Mouse (Mus musculus) C2C12 (cell line): ENCODE data around the gene Psma5. TPM values are rescaled to one million over a fixed set of nuclear protein-coding genes. Genes with fewer than 3 reads are reported as not detected.
"Not testable (repeated sequence)": the region's sequence is repeated elsewhere in the genome, so short reads cannot be mapped to it uniquely, and the experiment has no call there.

ENCODE experiments used
- H3K27me3 ChIP-seq: one replicate; pipeline ENCODE4 v1.6.1; 2011; ENCODE audit not compliant: control insufficient read depth, insufficient read depth, insufficient read length
- H3K36me3 ChIP-seq: one replicate; pipeline ENCODE4 v1.6.1; 2011; ENCODE audit not compliant: control insufficient read depth, insufficient read depth
- H3K4me3 ChIP-seq: one replicate; pipeline ENCODE4 v1.5.1; 2011; ENCODE audit warnings: mild to moderate bottlenecking, control low read depth; ENCODE audit not compliant: poor library complexity, insufficient read depth, severe bottlenecking
- H3K79me2 ChIP-seq: one replicate; pipeline ENCODE4 v1.6.1; 2011; ENCODE audit not compliant: control insufficient read depth, insufficient read depth
- H3K79me3 ChIP-seq: one replicate; pipeline ENCODE4 v1.6.1; 2011; ENCODE audit warnings: low read depth, control low read depth
- H3ac ChIP-seq: one replicate; pipeline ENCODE3; 2011; ENCODE audit warnings: low read depth; ENCODE audit not compliant: control insufficient read depth, insufficient read length
- CEBPB ChIP-seq: IDR thresholded peaks from one replicate; pipeline ENCODE4 v1.6.1; 2011; ENCODE audit warnings: low read depth, mild to moderate bottlenecking, control low read depth, moderate library complexity
- CTCF ChIP-seq: IDR thresholded peaks from one replicate; pipeline ENCODE4 v1.5.1; 2011; ENCODE audit not compliant: control insufficient read depth, insufficient read depth, insufficient read length
- FOSL1 ChIP-seq: IDR thresholded peaks from one replicate; pipeline ENCODE4 v1.8.0; 2011; ENCODE audit warnings: mild to moderate bottlenecking, low read length; ENCODE audit not compliant: poor library complexity, insufficient read depth, severe bottlenecking
- MAX ChIP-seq: IDR thresholded peaks from one replicate; pipeline ENCODE4 v1.6.1; 2011; ENCODE audit warnings: mild to moderate bottlenecking, control low read depth
- MYOD1 ChIP-seq: IDR thresholded peaks from one replicate; pipeline ENCODE4 v1.6.1; 2011; ENCODE audit warnings: low read depth; ENCODE audit not compliant: control insufficient read depth, insufficient read length
- MYOG ChIP-seq: IDR thresholded peaks from one replicate; pipeline ENCODE4 v1.6.1; 2011; ENCODE audit not compliant: control insufficient read depth, insufficient read length; ENCODE audit errors: extremely low read depth
- USF1 ChIP-seq: IDR thresholded peaks from one replicate; pipeline ENCODE4 v1.6.1; 2011; ENCODE audit warnings: low read depth, mild to moderate bottlenecking, control low read depth, moderate library complexity
- polyA plus RNA-seq: library from polyadenylated mRNA; unstranded; fragments of >200 nt; fragmentation: generic; extraction: Trizol; gene quantifications from one replicate; pipeline ENCODE4 v1.2.1, GENCODE M21; 2012; ENCODE audit warnings: missing spikeins

Psma5 gene
- polyA plus RNA-seq, 1 experiment = 289 TPM

DNA sequence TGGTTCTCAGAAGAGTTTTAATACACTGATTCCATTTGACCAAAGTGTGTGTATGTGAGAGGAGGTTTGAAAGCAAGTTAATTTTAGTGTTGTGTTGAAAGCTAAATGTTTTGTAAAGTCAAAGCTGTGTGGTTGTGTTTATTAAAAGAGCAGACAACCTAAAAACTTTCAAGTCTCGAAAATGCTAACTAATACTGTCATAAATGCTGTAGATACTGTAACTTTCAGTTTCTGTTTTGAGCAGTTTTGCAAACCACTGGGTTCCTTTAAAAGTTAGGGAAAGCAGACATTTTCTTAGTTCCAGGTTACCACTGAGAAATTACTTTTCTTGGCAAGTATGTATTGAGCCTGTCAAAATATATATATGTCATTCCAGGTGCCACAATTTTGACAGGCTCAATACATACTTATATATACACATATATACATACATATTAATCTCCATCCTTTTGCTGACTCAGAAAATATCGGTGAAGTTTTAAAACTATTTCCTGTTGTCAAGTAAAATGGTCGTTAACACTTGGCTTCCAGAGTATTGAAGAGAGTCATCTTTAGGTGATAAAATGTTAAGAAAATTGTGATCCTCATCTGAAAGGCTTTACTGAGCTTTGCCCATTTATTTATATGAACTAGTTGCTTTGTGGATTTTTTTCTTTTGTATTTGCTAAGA lies 1.2 kb downstream of the Psma5 start:
- peaks cover 77% of the 10 kb centered on the region for H3K79me2 ChIP-seq
- no peaks in the 10 kb centered on the region for H3K27me3 ChIP-seq
- TF ChIP-seq MAX (no peak), MYOD1 (no peak), FOSL1 (no peak), USF1 (no peak), MYOG (no peak), CEBPB (no peak), CTCF (no peak)
- peak overlapping the region; percentile 78 for H3K4me3 ChIP-seq
- peak overlapping the region; percentile 98 for H3ac ChIP-seq
- peaks cover 18% of the 10 kb centered on the region for H3K36me3 ChIP-seq
- H3K79me3 ChIP-seq = peaks cover 55% of the 10 kb centered on the region

DNA sequence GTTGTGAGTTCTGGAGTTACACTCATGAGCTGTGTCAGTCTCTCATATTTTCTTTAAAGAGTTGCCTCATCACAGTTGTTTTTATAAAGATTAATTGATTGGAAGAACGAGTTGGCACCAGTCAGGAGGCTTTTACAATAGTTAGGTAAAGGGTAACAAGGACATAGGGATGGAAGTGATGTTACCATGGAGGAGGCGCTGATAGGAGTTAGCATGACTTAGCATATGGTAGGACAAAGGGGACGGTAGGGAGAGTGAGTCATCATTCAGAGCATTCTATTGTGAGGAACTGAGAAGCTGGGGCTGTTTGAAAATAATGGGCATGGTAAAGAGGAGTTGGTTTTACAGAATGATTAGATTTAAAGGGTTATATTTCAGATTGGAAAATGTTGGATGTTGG lies 2.6 kb downstream of the Psma5 start:
- Histone ChIP-seq H3K79me2 (peaks cover 88% of the 10 kb centered on the region), H3K27me3 (no peaks in the 10 kb centered on the region), H3K36me3 (peaks cover 27% of the 10 kb centered on the region), H3ac (no peak overlapping the region), H3K4me3 (no peak overlapping the region), H3K79me3 (peaks cover 60% of the 10 kb centered on the region)
- TF ChIP-seq MYOD1 (no peak), MAX (no peak), USF1 (no peak), CTCF (no peak), FOSL1 (no peak), MYOG (no peak), CEBPB (no peak)

DNA sequence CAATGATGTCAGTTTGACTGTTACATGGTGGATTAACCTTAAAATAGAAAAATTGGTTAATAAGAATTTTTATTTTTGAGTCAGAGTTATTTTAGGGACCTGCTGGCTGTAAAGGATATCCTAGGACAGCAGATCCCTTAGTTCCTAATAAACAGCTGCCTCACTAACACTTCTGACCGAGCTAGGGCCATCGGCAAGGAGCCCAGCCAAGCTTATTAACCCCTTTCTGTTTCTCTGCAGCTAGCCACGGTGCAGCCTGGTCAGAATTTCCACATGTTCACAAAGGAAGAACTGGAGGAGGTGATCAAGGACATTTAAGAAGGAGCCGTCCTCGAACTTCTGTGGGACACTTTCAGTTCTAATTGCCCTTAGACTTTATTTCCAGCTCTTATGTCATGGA lies 22.8 kb downstream of the Psma5 start:
- H3K4me3 ChIP-seq, H3K27me3 ChIP-seq, H3K79me2 ChIP-seq, H3K79me3 ChIP-seq, H3ac ChIP-seq: not testable (repeated sequence)
- H3K36me3 ChIP-seq = peaks cover 55% of the 10 kb centered on the region

GRCm38 (mm10) chr3:108282401-108283240 lies 25.9 kb downstream of the Psma5 start:
- TF ChIP-seq MYOD1 = no peak
- no peak for TF ChIP-seq MYOG
- TF ChIP-seq MAX = no peak
- H3K27me3 ChIP-seq = peaks cover 20% of the 10 kb centered on the region
- H3K79me3 ChIP-seq = no peaks in the 10 kb centered on the region
- no peak overlapping the region for H3K4me3 ChIP-seq
- H3K36me3 ChIP-seq = peaks cover 23% of the 10 kb centered on the region
- no peaks in the 10 kb centered on the region for H3K79me2 ChIP-seq
- H3ac ChIP-seq = no peak overlapping the region

- no peak overlapping the region for H3ac ChIP-seq
- peaks cover 25% of the 10 kb centered on the region for H3K27me3 ChIP-seq
- no peak overlapping the region for H3K4me3 ChIP-seq
- H3K79me2 ChIP-seq = no peaks in the 10 kb centered on the region
- H3K79me3 ChIP-seq = no peaks in the 10 kb centered on the region
- H3K36me3 ChIP-seq = peaks cover 18% of the 10 kb centered on the region
- no peak for TF ChIP-seq CEBPB
- no peak for TF ChIP-seq FOSL1
- TF ChIP-seq MYOD1 = no peak
- no peak for TF ChIP-seq MAX
- no peak for TF ChIP-seq MYOG
- TF ChIP-seq USF1 = no peak
- TF ChIP-seq CTCF = no peak
These were observed 26.5 kb downstream of the Psma5 start for GRCm38 (mm10) chr3:108283241-108283561.

DNA sequence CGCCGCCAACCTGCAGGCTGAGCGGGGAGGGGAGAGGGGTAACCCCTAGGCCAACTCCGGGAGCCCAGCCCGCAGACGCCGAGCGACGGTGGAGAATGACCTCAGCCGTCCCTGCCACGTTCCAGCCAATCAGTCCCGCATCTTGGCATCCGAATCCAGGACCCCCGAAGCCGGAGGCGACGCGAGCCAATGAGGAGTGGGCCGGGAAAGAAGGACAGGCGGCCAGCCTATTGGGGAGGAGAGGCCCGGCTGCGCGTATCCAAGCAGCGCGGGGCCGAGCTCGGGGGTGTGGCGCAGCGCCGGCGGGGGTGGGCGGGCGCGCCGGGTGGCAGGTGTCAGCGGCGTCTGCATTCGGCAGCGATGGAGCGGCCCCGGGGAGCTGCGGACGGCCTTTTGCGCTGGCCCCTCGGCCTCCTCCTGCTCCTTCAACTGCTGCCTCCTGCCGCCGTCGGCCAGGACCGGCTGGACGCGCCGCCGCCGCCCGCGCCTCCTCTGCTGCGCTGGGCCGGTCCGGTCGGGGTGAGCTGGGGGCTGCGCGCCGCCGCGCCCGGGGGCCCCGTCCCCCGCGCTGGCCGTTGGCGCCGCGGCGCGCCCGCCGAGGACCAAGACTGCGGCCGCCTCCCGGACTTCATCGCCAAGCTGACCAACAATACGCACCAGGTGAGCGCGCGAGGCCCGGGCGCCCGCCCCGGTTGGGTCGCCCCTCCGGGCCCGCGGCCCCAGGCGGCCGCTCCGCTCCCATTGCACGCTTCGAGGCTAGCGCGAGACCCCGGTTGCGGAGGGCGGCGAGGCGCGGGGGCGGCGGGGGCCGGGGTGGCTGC lies 27.3 kb downstream of the Psma5 start, which contains the start of gene Sort1:
TSS of gene Sort1 (plus strand) at position 302 of the 821 bp plus-strand sequence.
- Histone ChIP-seq H3K4me3 (peak within 1 kb of the TSS; percentile 26), H3K79me2 (no peaks in the 10 kb centered on the region), H3K79me3 (no peaks in the 10 kb centered on the region), H3ac (peak within 1 kb of the TSS; percentile 52), H3K27me3 (peaks cover 33% of the 10 kb centered on the region), H3K36me3 (peaks cover 10% of the 10 kb centered on the region)
- TF ChIP-seq USF1 (no peak), FOSL1 (no peak), MAX (no peak), MYOG (no peak), MYOD1 (no peak)
